8 mouse cellular contexts compared by ENCODE assay signal in genomic region chr19:5648401-5649297, GRCm38 (mm10). TPM values are rescaled to one million over a fixed set of nuclear protein-coding genes. Genes with fewer than 3 reads are reported as not detected.
DNase-seq lines count a peak whose midpoint lies in the region; ATAC-seq and TF ChIP-seq lines count a peak whose summit lies in the region.

No protein-coding gene starts in this region.

- no peaks in the 10 kb centered on the region for H3K9me3 ChIP-seq in hindbrain, postnatal 0 days (ENCODE audit: low read length)

- DNase-seq in gastrocnemius, adult 8-10 months (ENCODE audit: low spot score in 2 of 2): peak; percentile 69 to 78
- peak; percentile 84 for DNase-seq in hindbrain, postnatal 0 days (ENCODE audit: low spot score)
- DNase-seq in left cerebral cortex, adult 18-20 months (ENCODE audit: low spot score in 2 of 2): peak; percentile 64 to 77
- DNase-seq in right cerebral cortex, adult 18-20 months: peak; percentile 82
- DNase-seq in urinary bladder, postnatal 14 days (ENCODE audit: low spot score): peak; percentile 78

- peak; percentile 75 for TF ChIP-seq POLR2A in cortical plate, adult 2 months (IDR thresholded peaks at IDR 0.05; ENCODE audit: extremely low read depth, insufficient read depth, low read length)

- peaks cover 9% of the 10 kb centered on the region; the same call in 1 of the 2 replicates for H3K79me2 ChIP-seq in macrophage (ENCODE audit: inconsistent target)

- TF ChIP-seq CTCF in cortical plate, adult 2 months (IDR thresholded peaks at IDR 0.05; ENCODE audit: extremely low read depth, insufficient read depth, low read length): no peak
- peak; percentile 53 for TF ChIP-seq CTCF in hindbrain, postnatal 0 days (IDR thresholded peaks at IDR 0.05; ENCODE audit: low read depth)

- peak overlapping the region; percentile 25 for H3K9ac ChIP-seq in hindbrain, postnatal 0 days (replicated peaks; ENCODE audit: low read length)

- no peaks in the 10 kb centered on the region for H3K27me3 ChIP-seq in hindbrain, postnatal 0 days (ENCODE audit: insufficient read depth, low read length)

- peaks cover 42% of the 10 kb centered on the region for H3K36me3 ChIP-seq in hindbrain, postnatal 0 days (ENCODE audit: insufficient read depth, low read length)
- H3K36me3 ChIP-seq in macrophage (ENCODE audit: inconsistent target): peaks cover 70% of the 10 kb centered on the region

- H3K27ac ChIP-seq in cortical plate, adult 2 months (ENCODE audit: insufficient read depth, low read length): peak overlapping the region; percentile 15
- H3K27ac ChIP-seq in hindbrain, postnatal 0 days: peak overlapping the region; percentile 79
- H3K27ac ChIP-seq in macrophage: peak overlapping the region; percentile 76

- WGBS in hindbrain, postnatal 0 days: 9% methylated on average over 26 of the region's 26 CpGs
- 11% methylated on average over 26 of the region's 26 CpGs for WGBS in macrophage (ENCODE audit: missing documents)

- H3K4me1 ChIP-seq in cortical plate, adult 2 months (ENCODE audit: control insufficient read depth, insufficient read depth, low read length): no peaks in the 10 kb centered on the region
- H3K4me1 ChIP-seq in hindbrain, postnatal 0 days (ENCODE audit: insufficient read depth, low read length): peaks cover 11% of the 10 kb centered on the region; the same call in 1 of the 2 replicates

- peak overlapping the region; percentile 55 for H3K4me2 ChIP-seq in hindbrain, postnatal 0 days (ENCODE audit: low read depth, low read length)

- peak overlapping the region; percentile 9 for H3K4me3 ChIP-seq in cortical plate, adult 2 months (ENCODE audit: insufficient read depth, low read length)
- peak overlapping the region; percentile 19 for H3K4me3 ChIP-seq in hindbrain, postnatal 0 days (ENCODE audit: low read length)
- peak overlapping the region; percentile 19; the same call in 1 of the 2 replicates for H3K4me3 ChIP-seq in macrophage (ENCODE audit: inconsistent target)

- ATAC-seq in activated CD4-positive, CD25-positive, alpha-beta regulatory T cell, adult 4 months: peak; percentile 88
- ATAC-seq in hindbrain, postnatal 0 days: peak; percentile 87

RNA-seq across cellular contexts. Expression of gene Rela, which starts 11.4 kb away (rescaled TPM):
- 100 to 1,000 TPM in 1 of 2 experiments, 10 to 100 TPM in 1; 96.1 to 107 TPM for polyA plus RNA-seq in activated CD4-positive, CD25-positive, alpha-beta regulatory T cell, adult 4 months (2017; shearing (Covaris generic))
- 30.9 and 32.5 TPM in 2 replicates for polyA plus RNA-seq in cortical plate, adult 2 months (2012; rRNA removed)
- total RNA-seq in gastrocnemius, adult 8-10 months (2022): 10 to 100 TPM; 13.8 to 20.5 (median 15.0) TPM
- total RNA-seq in hindbrain, postnatal 0 days (2014; rRNA removed): 40.1 and 40.8 TPM in 2 replicates
- polyA plus RNA-seq in hindbrain, postnatal 0 days (2015; fragmentation: Nextera tagmentation; extraction: Ambion mirVana): 30.3 and 33.1 TPM in 2 replicates
- total RNA-seq in left cerebral cortex, adult 18-20 months (2021): 10 to 100 TPM; 18.8 to 22.0 TPM
- 100 to 1,000 TPM in 17 of 26 experiments, 10 to 100 TPM in 9; 37.5 to 235 (median 127) TPM for total RNA-seq in macrophage (2018; cell fraction: chromatin; rRNA removed)
- total RNA-seq in macrophage (2018; cell fraction: cytosol; rRNA removed): 100 to 1,000 TPM in 9 of 26 experiments, 10 to 100 TPM in 17; 52.9 to 219 (median 78.0) TPM
- total RNA-seq in macrophage (2018; cell fraction: nucleus; rRNA removed): 100 to 1,000 TPM in 17 of 26 experiments, 10 to 100 TPM in 9; 37.3 to 243 (median 122) TPM
- 48.3 to 268 TPM (median 62.4 TPM) in 3 replicates for polyA plus RNA-seq in macrophage (2018)

RNA-seq across cellular contexts. Expression of gene Sipa1, which starts 14.9 kb away (rescaled TPM):
- 10 to 100 TPM; 22.3 to 22.4 TPM for polyA plus RNA-seq in activated CD4-positive, CD25-positive, alpha-beta regulatory T cell, adult 4 months (2017; shearing (Covaris generic))
- 16.9 and 17.7 TPM in 2 replicates for polyA plus RNA-seq in cortical plate, adult 2 months (2012; rRNA removed)
- 1 to 10 TPM; 2.1 to 6.9 (median 6.3) TPM for total RNA-seq in gastrocnemius, adult 8-10 months (2022)
- total RNA-seq in hindbrain, postnatal 0 days (2014; rRNA removed): 25.6 and 43.2 TPM in 2 replicates
- 18.7 and 18.8 TPM in 2 replicates for polyA plus RNA-seq in hindbrain, postnatal 0 days (2015; fragmentation: Nextera tagmentation; extraction: Ambion mirVana)
- total RNA-seq in left cerebral cortex, adult 18-20 months (2021): 10 to 100 TPM; 11.5 to 13.3 TPM
- total RNA-seq in macrophage (2018; cell fraction: chromatin; rRNA removed): 100 to 1,000 TPM in 15 of 26 experiments, 10 to 100 TPM in 11; 19.1 to 204 (median 103) TPM
- 10 to 100 TPM; 20.1 to 61.2 (median 43.2) TPM for total RNA-seq in macrophage (2018; cell fraction: cytosol; rRNA removed)
- total RNA-seq in macrophage (2018; cell fraction: nucleus; rRNA removed): 100 to 1,000 TPM in 2 of 26 experiments, 10 to 100 TPM in 24; 18.2 to 149 (median 64.2) TPM
- polyA plus RNA-seq in macrophage (2018): 29.5 to 49.9 TPM (median 44.1 TPM) in 3 replicates

RNA-seq across cellular contexts. Expression of gene Kat5, which starts 38.6 kb away (rescaled TPM):
- polyA plus RNA-seq in activated CD4-positive, CD25-positive, alpha-beta regulatory T cell, adult 4 months (2017; shearing (Covaris generic)): 10 to 100 TPM; 21.9 to 37.3 TPM
- 111 and 115 TPM in 2 replicates for polyA plus RNA-seq in cortical plate, adult 2 months (2012; rRNA removed)
- total RNA-seq in gastrocnemius, adult 8-10 months (2022): 10 to 100 TPM; 17.2 to 23.9 (median 21.6) TPM
- 95.2 and 163 TPM in 2 replicates for total RNA-seq in hindbrain, postnatal 0 days (2014; rRNA removed)
- polyA plus RNA-seq in hindbrain, postnatal 0 days (2015; fragmentation: Nextera tagmentation; extraction: Ambion mirVana): 72.0 and 74.0 TPM in 2 replicates
- total RNA-seq in left cerebral cortex, adult 18-20 months (2021): 10 to 100 TPM; 92.6 to 96.3 TPM
- 100 to 1,000 TPM in 22 of 26 experiments, 10 to 100 TPM in 4; 93.1 to 151 (median 124) TPM for total RNA-seq in macrophage (2018; cell fraction: chromatin; rRNA removed)
- 10 to 100 TPM; 34.6 to 53.5 (median 42.2) TPM for total RNA-seq in macrophage (2018; cell fraction: cytosol; rRNA removed)
- 100 to 1,000 TPM in 3 of 26 experiments, 10 to 100 TPM in 23; 52.5 to 107 (median 79.0) TPM for total RNA-seq in macrophage (2018; cell fraction: nucleus; rRNA removed)
- polyA plus RNA-seq in macrophage (2018): 35.4 to 54.4 TPM (median 47.1 TPM) in 3 replicates

RNA-seq across cellular contexts. Expression of gene Map3k11, which starts 39.9 kb away (rescaled TPM):
- 1 to 10 TPM; 7.8 to 9.2 TPM for polyA plus RNA-seq in activated CD4-positive, CD25-positive, alpha-beta regulatory T cell, adult 4 months (2017; shearing (Covaris generic))
- polyA plus RNA-seq in cortical plate, adult 2 months (2012; rRNA removed): 21.1 and 23.1 TPM in 2 replicates
- 1 to 10 TPM; 7.1 to 8.7 (median 8.1) TPM for total RNA-seq in gastrocnemius, adult 8-10 months (2022)
- 20.6 and 20.7 TPM in 2 replicates for total RNA-seq in hindbrain, postnatal 0 days (2014; rRNA removed)
- polyA plus RNA-seq in hindbrain, postnatal 0 days (2015; fragmentation: Nextera tagmentation; extraction: Ambion mirVana): 10.0 and 10.7 TPM in 2 replicates
- 10 to 100 TPM; 18.8 to 22.4 TPM for total RNA-seq in left cerebral cortex, adult 18-20 months (2021)
- 10 to 100 TPM; 19.3 to 86.5 (median 44.6) TPM for total RNA-seq in macrophage (2018; cell fraction: chromatin; rRNA removed)
- 10 to 100 TPM; 33.8 to 69.3 (median 53.0) TPM for total RNA-seq in macrophage (2018; cell fraction: cytosol; rRNA removed)
- 10 to 100 TPM; 35.9 to 78.0 (median 54.2) TPM for total RNA-seq in macrophage (2018; cell fraction: nucleus; rRNA removed)
- polyA plus RNA-seq in macrophage (2018): 29.4 to 53.8 TPM (median 31.8 TPM) in 3 replicates

RNA-seq across cellular contexts. Expression of gene Pcnx3, which starts 40.1 kb away (rescaled TPM):
- 10 to 100 TPM; 20.6 to 21.7 TPM for polyA plus RNA-seq in activated CD4-positive, CD25-positive, alpha-beta regulatory T cell, adult 4 months (2017; shearing (Covaris generic))
- 59.9 and 60.8 TPM in 2 replicates for polyA plus RNA-seq in cortical plate, adult 2 months (2012; rRNA removed)
- total RNA-seq in gastrocnemius, adult 8-10 months (2022): 10 to 100 TPM; 11.8 to 15.2 (median 13.7) TPM
- 75.1 and 97.0 TPM in 2 replicates for total RNA-seq in hindbrain, postnatal 0 days (2014; rRNA removed)
- 16.8 and 17.2 TPM in 2 replicates for polyA plus RNA-seq in hindbrain, postnatal 0 days (2015; fragmentation: Nextera tagmentation; extraction: Ambion mirVana)
- 10 to 100 TPM; 61.1 to 74.0 TPM for total RNA-seq in left cerebral cortex, adult 18-20 months (2021)
- total RNA-seq in macrophage (2018; cell fraction: chromatin; rRNA removed): 100 to 1,000 TPM in 24 of 26 experiments, 10 to 100 TPM in 2; 81.6 to 355 (median 198) TPM
- 10 to 100 TPM; 21.4 to 53.6 (median 36.9) TPM for total RNA-seq in macrophage (2018; cell fraction: cytosol; rRNA removed)
- 100 to 1,000 TPM in 18 of 26 experiments, 10 to 100 TPM in 8; 73.9 to 157 (median 117) TPM for total RNA-seq in macrophage (2018; cell fraction: nucleus; rRNA removed)
- 16.4 to 37.7 TPM (median 26.8 TPM) in 3 replicates for polyA plus RNA-seq in macrophage (2018)

Comparison
In these comparisons a context has a peak if more than half of its experiments do, and no peak if none do; other contexts are left out.
1. Peak in every context shown above with its lines: DNase-seq, ATAC-seq, H3K4me3 ChIP-seq and H3K27ac ChIP-seq.
2. H3K27ac ChIP-seq: peak in every context shown above with its lines; median percentile 79 in hindbrain, postnatal 0 days; 76 in macrophage; 15 in cortical plate, adult 2 months.